Mouse (Mus musculus): Measurements from ENCODE around the gene Sema5a.

Gene Sema5a

DNA sequence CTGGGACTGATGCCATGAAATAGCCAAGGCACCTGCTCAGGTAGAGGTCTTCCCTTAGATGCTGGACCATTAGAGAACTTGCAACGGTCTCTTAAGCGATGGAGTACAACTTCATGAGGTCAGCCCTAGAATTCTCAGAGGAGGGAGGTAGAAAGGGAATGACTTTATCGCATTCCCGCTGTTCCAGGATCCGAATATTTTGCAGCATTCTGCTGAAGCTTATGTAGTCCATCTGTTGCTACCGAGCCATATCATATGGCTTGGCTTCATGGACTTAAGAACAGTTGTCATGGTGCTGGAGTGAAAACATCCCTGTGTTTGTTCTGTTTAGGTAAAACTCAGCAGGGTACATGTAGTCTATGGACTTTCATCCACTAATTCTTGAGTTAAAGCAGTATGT, 369.1 kb downstream of the Sema5a start:
- intact Hi-C loops (cut with DNase I), result no loop called here

DNA sequence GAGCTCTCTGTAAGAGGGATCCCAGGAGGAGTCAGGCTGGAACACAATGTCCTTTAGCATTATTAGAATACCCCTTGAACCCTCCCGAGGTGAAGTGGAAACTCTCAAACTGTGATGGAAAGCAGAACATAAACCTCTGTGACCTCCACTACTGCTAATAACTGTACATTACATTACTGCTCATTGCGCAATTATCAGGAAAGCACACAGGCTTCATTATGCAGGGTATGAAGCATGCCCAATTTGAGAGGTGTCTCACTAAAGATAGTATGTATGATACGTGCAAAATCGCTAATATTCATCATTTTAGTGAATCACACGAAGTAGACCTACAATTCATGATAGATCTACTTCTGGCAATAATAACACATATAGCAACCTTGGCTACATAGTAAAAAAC, 371.2 kb downstream of the Sema5a start:
- intact Hi-C loops (cut with DNase I), result no loop called here

DNA sequence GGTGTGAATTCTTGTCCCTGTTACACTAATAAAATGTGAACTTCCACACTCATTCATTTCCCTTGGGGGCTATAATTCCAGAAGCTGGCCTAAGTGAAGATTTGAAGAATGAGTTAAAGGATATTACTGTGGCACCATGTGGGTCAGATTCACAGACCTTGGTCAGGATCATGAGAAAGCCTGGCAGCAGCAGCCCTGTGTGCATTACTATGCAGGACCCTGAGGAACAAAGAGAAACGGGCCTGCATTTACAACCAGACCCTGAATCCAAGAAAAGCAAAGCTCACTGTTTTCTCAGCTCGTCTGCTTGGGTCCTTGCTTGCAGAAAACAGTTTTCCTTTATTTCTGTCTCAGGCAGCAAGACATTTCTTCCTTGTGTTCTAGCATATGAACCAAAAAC, 374.6 kb downstream of the Sema5a start:
- intact Hi-C loops (cut with DNase I), result no loop called here

DNA sequence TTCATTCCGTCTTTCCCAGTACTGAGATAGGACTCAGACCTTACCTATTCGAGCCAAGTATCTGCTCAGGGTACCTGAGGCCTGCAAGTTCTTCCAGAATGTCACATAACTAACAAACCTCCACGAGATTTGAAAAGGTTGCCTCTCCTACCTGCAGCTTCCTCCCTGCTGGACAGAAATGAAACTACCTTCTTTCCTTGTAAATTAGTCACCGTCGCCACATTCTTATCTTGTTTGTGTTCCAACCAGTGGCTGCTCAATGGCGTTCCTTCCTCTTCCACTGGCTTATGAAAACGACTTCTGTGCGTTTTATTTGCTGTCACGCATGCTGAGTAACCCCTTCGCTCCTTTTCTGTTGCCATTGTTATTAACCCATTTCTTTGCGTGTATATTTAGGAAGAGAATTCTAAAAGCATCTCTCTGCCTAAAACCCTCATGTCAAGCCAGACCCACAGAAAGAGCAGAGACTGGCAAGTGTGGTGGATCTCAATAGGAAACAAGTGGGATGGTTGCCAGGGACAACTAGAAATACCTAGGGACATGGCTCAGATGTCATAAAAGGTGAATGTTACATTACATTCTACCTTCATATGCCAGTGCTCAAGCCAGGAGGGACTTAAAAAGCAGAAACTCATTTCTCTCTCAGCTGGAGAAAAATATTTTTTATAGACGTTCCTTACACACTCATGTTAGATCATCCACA, 378.6 kb downstream of the Sema5a start:
- intact Hi-C loops (cut with DNase I), result no loop called here

DNA sequence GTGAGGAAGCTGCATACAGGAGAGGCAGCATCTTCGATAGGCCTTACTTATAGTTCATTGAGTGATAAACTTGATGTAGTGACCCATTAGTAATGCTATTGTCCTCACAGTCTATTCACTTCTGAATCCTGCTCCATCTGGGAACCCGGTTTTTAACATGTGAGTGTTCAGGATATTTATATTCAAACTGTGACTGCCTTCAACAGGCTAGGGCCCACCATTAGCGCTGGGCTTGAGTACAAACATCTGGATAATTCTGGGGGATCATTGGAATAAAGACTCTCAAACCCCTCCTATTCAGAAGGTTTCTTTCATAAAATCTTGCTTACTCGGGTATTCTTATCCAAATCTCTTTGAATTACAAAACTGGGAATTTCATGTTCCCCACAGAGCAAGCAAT, 379.5 kb downstream of the Sema5a start:
- intact Hi-C loops (cut with DNase I), result no loop called here

GRCm38 (mm10) chr15:32626031-32626430, 381.4 kb downstream of the Sema5a start:
- intact Hi-C loops (cut with DNase I), result no loop called here

GRCm38 (mm10) chr15:32633713-32634112, 389.1 kb downstream of the Sema5a start:
- intact Hi-C loops (cut with DNase I), result no loop called here

GRCm38 (mm10) chr15:32637879-32638278, 393.3 kb downstream of the Sema5a start:
- intact Hi-C loops (cut with DNase I), result no loop called here

DNA sequence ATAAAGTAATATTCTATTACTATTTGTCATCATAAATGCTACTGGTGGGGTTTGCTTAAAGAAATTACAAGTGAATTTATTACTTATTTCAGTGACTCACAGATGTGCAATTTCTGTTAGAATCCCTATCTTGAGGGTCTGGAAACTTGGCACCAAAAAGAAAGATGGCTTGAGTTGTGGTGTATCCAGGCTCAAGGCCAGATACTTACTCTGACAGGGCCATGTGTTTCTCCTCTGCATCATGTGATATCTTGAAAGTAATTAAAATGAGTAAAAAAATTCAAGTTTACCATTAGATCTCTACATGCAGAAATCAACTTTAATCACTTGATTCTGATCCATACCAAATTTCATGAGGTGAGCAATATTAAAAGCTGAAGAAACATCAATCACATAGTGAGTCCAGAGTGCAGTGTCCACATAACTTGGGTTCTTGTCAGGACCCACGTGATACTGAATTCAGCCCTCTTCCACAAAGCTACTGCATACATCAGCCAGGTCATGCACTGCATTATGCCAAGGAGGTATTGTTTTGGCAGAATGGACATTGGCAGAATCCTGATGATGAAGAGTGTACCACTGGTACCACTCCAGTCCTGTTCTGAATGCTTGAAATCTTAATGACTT, 402.6 kb downstream of the Sema5a start:
- intact Hi-C loops (cut with DNase I), result no loop called here

DNA sequence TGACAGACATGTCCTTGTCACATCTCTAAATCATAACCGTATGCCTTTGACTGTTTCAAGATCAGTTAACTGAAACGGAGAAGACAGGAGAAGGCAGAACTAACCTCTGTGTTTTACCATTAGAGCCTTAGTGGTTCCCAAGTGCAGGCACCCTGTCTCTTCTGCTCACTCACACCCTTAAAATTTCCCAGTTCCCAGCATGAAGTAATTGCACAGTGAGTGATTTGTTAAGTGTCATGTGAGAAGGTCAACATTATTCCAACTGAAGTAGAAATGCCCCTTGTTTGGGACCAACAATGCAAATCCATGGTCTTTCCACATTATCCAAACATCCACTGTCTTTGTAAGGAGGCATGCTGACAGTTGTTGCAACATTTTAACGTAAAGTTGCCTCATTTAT, 409.4 kb downstream of the Sema5a start:
- intact Hi-C loops (cut with DNase I), result no loop called here

DNA sequence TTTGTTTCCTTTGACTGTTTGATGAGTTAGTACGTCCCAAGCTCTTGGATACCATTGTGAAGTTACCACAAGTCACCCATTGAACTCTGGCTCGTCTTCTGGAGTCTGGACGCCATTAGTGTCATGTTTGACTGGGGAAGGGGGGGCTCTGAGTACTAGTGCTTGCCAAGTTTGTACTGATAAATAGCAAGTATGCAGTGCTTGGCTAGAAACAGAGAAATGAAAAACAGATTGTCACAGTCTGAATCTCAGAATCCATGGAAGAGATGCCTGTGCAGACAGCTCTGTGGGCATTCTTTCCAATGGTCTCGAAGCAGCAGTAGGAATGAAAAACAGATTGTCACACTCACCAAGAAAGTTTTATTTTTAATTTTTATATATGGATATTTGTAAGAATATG, 411.4 kb downstream of the Sema5a start:
- intact Hi-C loops (cut with DNase I), result no loop called here

DNA sequence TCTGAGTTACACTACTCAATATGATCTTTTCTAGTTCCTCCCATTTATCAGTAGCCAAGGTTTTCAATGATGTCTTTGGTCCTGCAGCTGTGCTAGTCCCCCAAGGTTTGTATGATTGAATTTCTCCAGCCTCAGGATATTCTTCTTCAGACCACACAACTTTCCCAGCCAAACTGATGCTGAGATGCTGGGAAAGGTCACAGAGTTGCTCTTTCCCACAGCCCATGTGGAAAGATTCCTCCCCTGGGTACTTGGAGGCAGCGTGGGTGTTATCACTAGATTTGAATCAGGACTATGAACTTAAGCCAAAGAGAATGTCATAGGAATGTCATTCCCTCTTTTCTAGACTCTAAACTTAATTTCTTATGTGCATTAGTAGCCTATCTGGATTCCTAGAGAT, 431.8 kb downstream of the Sema5a start:
- intact Hi-C loops (cut with DNase I), result no loop called here

DNA sequence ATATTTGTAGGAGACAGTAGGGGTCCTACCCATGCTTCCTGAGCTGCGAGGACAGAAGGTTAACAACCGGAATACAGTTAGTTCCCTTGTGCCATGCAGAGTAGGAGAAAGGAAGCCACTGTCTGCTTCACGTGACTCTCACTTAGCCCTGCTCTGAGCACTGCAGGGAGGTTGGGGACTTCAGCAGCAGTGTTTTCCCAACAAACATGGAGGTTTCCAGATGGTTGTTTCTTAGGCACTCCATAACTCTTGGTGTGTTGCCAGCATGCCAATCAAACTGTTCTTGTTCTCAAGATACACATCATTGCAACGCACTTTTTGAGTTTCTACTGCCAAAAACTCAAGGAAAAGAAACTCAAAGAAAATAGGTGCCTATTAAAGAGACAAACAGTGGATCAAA, 440.5 kb downstream of the Sema5a start:
- intact Hi-C loops (cut with DNase I), result no loop called here

- intact Hi-C loops (cut with DNase I), result no loop called here
Observed at GRCm38 (mm10) chr15:32691021-32691420, 446.4 kb downstream of the Sema5a start.

GRCm38 (mm10) chr15:32693006-32693405, 448.4 kb downstream of the Sema5a start:
- intact Hi-C loops (cut with DNase I), result no loop called here

- intact Hi-C loops (cut with DNase I), result loop anchor here (5.0 kb wide), 2 partner anchors 150 to 470 kb away; no protein-coding TSS in a partner anchor
Observed at GRCm38 (mm10) chr15:32717298-32717985, 472.8 kb downstream of the Sema5a start.

DNA sequence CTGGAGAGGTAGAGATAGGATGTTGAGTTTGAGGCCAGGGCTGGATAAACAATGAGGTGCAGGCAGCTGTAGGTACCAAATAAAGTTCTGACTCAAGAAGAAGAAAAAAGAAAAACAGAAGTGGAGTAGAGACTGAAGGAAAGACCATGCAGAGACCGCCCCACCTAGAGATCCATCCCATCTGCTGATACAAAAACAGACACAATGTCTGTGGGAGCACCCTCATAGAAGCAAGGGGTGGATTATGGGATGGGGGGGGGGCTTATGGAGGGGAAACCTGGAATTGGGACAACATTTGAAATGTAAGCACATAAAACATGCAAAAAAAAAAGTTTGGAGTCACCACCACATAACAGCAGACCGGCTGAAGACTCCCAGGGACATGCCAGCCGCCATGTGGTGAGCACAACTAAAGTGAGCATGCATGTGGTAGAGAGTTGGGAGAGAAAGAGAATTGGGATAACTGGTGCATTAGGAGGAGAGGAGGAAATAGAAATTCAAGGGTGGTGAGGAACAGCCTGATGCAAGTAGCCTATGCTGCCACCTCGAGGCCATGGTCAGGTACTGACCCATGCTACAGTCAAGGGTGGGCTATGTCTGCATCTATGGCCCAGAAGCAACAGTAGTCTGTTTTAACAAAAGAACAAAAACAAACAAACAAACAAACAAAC, 473.8 kb downstream of the Sema5a start:
- intact Hi-C loops (cut with DNase I), result loop anchor here (5.0 kb wide), 2 partner anchors 151 to 471 kb away; no protein-coding TSS in a partner anchor

DNA sequence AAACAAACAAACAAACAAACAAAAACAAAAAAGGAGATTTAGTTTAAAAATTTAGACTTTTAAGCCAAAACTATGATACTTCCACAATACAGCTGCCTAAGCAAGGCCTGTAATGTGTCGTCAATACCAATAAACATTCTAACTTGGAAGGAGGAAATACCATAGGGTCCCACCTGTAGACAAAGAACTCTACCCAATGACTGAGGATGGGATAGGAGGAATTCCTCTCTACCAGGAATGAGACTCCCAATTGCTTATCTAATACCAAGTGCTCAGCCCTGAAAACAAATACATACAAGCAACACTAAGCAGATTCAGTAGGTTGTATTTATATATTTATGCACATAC, 474.3 kb downstream of the Sema5a start:
- intact Hi-C loops (cut with DNase I), result loop anchor here (5.0 kb wide), 2 partner anchors 152 to 472 kb away; no protein-coding TSS in a partner anchor

GRCm38 (mm10) chr15:32730839-32731238, 486.2 kb downstream of the Sema5a start:
- intact Hi-C loops (cut with DNase I), result no loop called here

Measured in adrenal gland (tissue).